Mouse (Mus musculus) liver (tissue): Measurements from ENCODE around the gene Vmn2r112.
"Not testable (repeated sequence)": the region's sequence is repeated elsewhere in the genome, so short reads cannot be mapped to it uniquely, and the experiment has no call there.

ENCODE experiments used
- DNase-seq: peaks from one replicate; pipeline ENCODE4 v3.0.0-alpha.2; 2020; ENCODE audit warnings: mixed read lengths

Gene Vmn2r112

GRCm38 (mm10) chr17:22600651-22601050 lies at the start of gene Vmn2r112:
Gene Vmn2r112 (plus strand): TSS chr17:22600951.
- DNase-seq = not testable (repeated sequence)

GRCm38 (mm10) chr17:22573382-22573781 lies 27.4 kb upstream of the Vmn2r112 start, which contains the start of gene Vmn2r111:
Gene Vmn2r111 (minus strand): TSS chr17:22573482.
- not testable (repeated sequence) for DNase-seq

- DNase-seq = no peak
Observed at GRCm38 (mm10) chr17:22630646-22631045, 29.9 kb downstream of the Vmn2r112 start.
